Mouse (Mus musculus) hindbrain, postnatal 0 days (tissue): ENCODE data around the gene Zscan18. TPM values are rescaled to one million over a fixed set of nuclear protein-coding genes. Genes with fewer than 3 reads are reported as not detected.

Experiments
- ATAC-seq: fragments of 200-750 bp; cut with Nextera tagmentation; 2 replicates; pipeline ENCODE4 v1.8.0; 2017; ENCODE audit warnings: mild to moderate bottlenecking, moderate TSS enrichment, moderate library complexity
- DNase-seq: peaks from one replicate; pipeline ENCODE4 v3.0.0-alpha.2; 2015; ENCODE audit warnings: low spot score
- H3K27ac ChIP-seq: fragments of 300-500 bp; sonication (generic); 2 replicates; pipeline ENCODE4 v1.5.1; 2014; ENCODE audit warnings: mild to moderate bottlenecking
- H3K27me3 ChIP-seq: fragments of 300-500 bp; sonication (generic); 2 replicates; pipeline ENCODE4 v1.6.1; 2014; ENCODE audit warnings: low read length, mixed read lengths; ENCODE audit not compliant: insufficient read depth
- H3K36me3 ChIP-seq: fragments of 300-500 bp; sonication (generic); 2 replicates; pipeline ENCODE4 v1.6.1; 2014; ENCODE audit warnings: low read length, mixed read lengths; ENCODE audit not compliant: insufficient read depth
- H3K4me1 ChIP-seq: fragments of 300-500 bp; sonication (generic); 2 replicates; pipeline ENCODE4 v1.6.1; 2014; ENCODE audit warnings: antibody characterized with exemption, low read length, mixed read lengths; ENCODE audit not compliant: insufficient read depth
- H3K4me2 ChIP-seq: fragments of 300-500 bp; sonication (generic); 2 replicates; pipeline ENCODE4 v1.6.1; 2014; ENCODE audit warnings: low read depth, mild to moderate bottlenecking, low read length, moderate library complexity, mixed read lengths
- H3K4me3 ChIP-seq: fragments of 300-500 bp; sonication (generic); 2 replicates; pipeline ENCODE4 v1.5.1; 2014; ENCODE audit warnings: low read length
- H3K9ac ChIP-seq: fragments of 300-500 bp; sonication (generic); replicated peaks from 2 replicates; pipeline ENCODE4 v1.6.1; 2014; ENCODE audit warnings: mild to moderate bottlenecking, low read length, moderate library complexity, mixed read lengths
- H3K9me3 ChIP-seq: fragments of 300-500 bp; sonication (generic); 2 replicates; pipeline ENCODE4 v1.6.1; 2016; ENCODE audit warnings: low read length, mixed read lengths
- CTCF ChIP-seq: IDR thresholded peaks from 2 replicates; pipeline ENCODE4 v1.5.1; 2016; ENCODE audit warnings: antibody characterized with exemption, control low read depth, low read depth
- WGBS: fragments of 180-500 bp; shearing (Covaris S2); extraction: QIAGEN DNeasy Blood & Tissue Kit; methylation state at CpG from one replicate; pipeline ENCODE4 v1.1.7; 2014; 5-methylcytosine and 5-hydroxymethylcytosine counted together
- polyA plus RNA-seq: library from polyadenylated mRNA; unstranded; fragments of >200 nt; fragmentation: Nextera tagmentation; extraction: Ambion mirVana; gene quantifications from 2 replicates; pipeline ENCODE4 v1.2.1, GENCODE M21; 2015
- total RNA-seq: library from RNA; depleted of rRNA; stranded (reverse); fragments of >200 nt; gene quantifications from 2 replicates; pipeline ENCODE4 v1.2.3, GENCODE M21; 2014; rRNA removed

Zscan18 gene
- total RNA-seq (17.3 and 18.1 TPM in 2 replicates), polyA plus RNA-seq (19.6 and 20.0 TPM in 2 replicates)

DNA sequence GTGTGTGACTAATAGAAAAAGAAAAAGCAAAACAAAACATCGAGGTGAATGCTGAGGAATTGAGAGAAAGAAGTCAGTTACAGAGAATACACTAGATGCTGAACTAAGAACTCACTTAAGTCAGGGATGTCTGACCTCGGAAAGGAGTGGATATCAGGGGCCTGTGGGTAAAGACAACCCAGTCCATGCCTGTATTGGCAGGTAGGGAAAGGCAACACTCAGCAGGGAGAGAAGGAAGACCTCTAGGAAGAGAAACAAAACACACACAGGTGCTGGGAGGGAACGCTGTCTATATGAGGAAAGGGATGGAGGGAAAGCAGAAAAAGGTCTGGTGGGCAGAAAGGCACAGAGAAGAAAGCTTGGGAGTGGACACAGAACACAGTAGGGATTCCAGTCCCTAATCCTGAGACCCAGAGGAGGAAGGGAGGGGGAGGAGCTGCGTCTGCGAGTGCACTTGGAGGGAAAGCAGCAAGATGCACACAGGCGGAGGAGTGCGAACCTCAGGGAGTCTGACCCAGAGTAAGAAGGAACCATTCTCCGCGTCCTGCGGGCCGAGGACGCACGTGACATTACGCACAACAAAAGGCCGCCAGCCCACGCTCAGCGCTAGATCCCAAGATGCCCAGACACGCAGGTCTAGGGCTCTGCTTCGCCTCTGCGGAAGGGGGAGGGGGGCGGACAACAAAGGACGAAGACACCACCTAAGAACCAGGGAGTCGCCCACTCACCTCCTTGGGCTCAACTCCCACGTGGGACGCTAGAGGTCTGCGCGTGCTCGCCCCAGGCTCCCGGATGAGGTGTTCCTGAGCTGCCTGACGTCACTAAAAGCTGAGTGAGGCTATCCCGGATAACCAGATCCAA lies at the start of gene Zscan18:
Zscan18 (minus strand) TSS at position 770 of the 861 bp plus-strand sequence.
- peak within 1 kb of the TSS; percentile 91 for H3K27ac ChIP-seq
- peak within 1 kb of the TSS; percentile 75 for H3K9ac ChIP-seq
- WGBS: 4% methylated on average over 30 of the region's 31 CpGs

DNA sequence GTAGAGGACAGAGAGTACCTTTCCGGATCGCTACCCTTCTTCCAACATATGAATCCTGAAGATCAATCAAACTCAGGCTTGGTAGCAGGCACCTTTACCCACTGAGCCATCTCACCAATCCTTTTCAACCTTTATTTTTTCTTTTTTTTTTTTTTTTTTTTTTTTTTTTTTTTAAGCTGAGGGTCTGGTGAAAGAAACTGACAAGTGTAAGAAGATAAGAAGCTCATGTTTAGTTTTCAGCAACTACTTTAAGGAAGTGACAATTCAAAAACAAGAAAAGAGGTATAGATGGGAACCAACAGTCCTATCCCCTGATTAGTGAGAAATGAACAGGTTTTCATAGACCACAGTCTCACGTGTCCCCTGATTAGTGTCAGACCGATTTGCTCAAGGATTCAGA lies 32.3 kb upstream of the Zscan18 start:
- no peaks in the 10 kb centered on the region for H3K27me3 ChIP-seq
- WGBS: over 99% methylated on average over 4 of the region's 4 CpGs
- H3K9me3 ChIP-seq: peaks cover 35% of the 10 kb centered on the region
- peak overlapping the region; percentile 68 for H3K4me2 ChIP-seq
- H3K36me3 ChIP-seq: peaks cover 22% of the 10 kb centered on the region
- H3K4me1 ChIP-seq: no peaks in the 10 kb centered on the region
- no peak for TF ChIP-seq CTCF
- H3K27ac ChIP-seq: no peak overlapping the region
- DNase-seq (no peak), ATAC-seq (no peak)
- peak overlapping the region; percentile 63 for H3K4me3 ChIP-seq
- H3K9ac ChIP-seq: no peak overlapping the region

More for the DNA sequence above, at the start of gene Zscan18:
- no peaks in the 10 kb centered on the region for H3K27me3 ChIP-seq
- peaks cover 8% of the 10 kb centered on the region; the same call in 1 of the 2 replicates for H3K36me3 ChIP-seq
- H3K9me3 ChIP-seq: no peaks in the 10 kb centered on the region
- peak; percentile 99 for ATAC-seq
- peak within 1 kb of the TSS; percentile 90 for H3K4me2 ChIP-seq
- DNase-seq: peak; percentile 94
- H3K4me3 ChIP-seq: peak within 1 kb of the TSS; percentile 51
- H3K4me1 ChIP-seq: peaks cover 4% of the 10 kb centered on the region; the same call in 1 of the 2 replicates
- no peak for TF ChIP-seq CTCF

DNA sequence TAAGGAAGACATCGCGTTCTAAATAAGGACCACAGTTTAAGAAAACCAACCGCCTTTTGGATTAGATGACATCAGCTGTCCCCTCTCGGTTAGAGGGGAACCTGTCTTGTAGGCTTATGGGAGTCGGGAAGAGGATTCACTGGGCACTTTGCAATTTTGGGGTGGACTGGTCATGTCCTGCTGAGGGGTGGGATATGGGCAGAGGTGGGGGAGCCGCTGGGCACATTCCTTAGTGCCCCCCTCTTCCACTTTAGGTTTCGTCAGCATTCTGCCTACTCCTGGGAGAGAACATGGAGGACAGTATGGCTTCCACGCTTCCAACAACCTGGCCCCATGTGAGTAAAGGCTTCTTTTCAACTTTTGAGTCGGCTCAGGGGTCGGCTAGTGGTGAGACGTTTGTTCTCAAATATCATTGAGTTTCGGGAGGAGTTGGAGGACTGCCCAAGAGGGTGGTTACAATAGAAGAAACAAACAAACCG lies 31.8 kb upstream of the Zscan18 start:
- peaks cover 20% of the 10 kb centered on the region for H3K36me3 ChIP-seq
- H3K4me3 ChIP-seq: peak overlapping the region; percentile 63
- 34% methylated on average over 13 of the region's 13 CpGs for WGBS
- H3K27me3 ChIP-seq: no peaks in the 10 kb centered on the region
- peak overlapping the region; percentile 74 for H3K27ac ChIP-seq
- H3K4me1 ChIP-seq: no peaks in the 10 kb centered on the region
- H3K9ac ChIP-seq: peak overlapping the region; percentile 67
- H3K9me3 ChIP-seq: peaks cover 31% of the 10 kb centered on the region
- no peak for TF ChIP-seq CTCF
- H3K4me2 ChIP-seq: peak overlapping the region; percentile 68
- DNase-seq: peak; percentile 17
- ATAC-seq: peak; percentile 63

DNA sequence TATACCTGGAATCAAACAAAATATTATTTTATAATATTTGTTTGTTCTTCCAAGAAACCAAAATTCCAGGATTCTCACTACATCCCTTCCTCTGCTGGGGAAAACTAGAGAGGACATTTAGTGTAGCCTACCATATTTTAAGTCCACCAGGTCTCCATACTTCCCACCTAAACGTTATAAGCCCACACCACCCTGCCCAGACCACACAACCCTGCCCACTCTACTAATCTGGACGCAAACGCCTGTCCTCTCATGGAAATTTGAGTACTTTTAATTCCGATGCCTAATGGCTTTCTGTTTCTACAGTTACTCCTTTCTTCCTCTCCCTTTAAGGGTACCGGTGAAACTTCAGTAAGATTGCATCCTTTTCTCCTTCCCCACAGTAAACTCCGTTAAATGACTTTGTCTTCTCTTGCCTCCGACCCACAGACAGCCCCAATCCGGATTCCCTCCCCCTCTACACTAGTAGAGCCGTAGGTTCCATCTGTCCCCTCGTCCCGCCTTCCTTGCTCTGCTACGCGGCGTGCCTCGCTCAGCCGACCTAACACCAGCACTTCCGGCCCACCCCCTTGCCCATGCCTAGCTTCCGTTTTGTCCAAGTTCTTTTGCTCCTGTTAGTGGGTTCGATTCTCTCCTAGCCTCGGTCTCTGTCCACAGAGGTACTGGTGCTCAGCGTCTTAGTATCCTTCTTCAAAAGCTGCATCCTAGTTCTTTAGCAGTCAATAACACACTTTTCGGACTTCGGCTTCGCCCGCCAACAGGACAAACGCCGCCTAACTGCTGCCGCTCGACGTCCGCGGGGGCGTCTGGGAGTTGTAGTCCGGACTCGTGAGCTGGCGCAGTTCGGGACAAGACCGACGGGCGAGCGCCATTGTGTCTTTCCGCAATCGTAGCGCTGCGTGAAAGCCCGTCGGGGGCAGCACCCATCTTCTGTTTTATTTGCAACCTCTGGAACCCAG lies 31.0 kb upstream of the Zscan18 start, which contains the start of gene Zfp110:
Zfp110 (plus strand) TSS at position 600 of the 959 bp plus-strand sequence.
- no peaks in the 10 kb centered on the region for H3K4me1 ChIP-seq
- H3K36me3 ChIP-seq: peaks cover 14% of the 10 kb centered on the region; the same call in 1 of the 2 replicates
- peak within 1 kb of the TSS; percentile 74 for H3K27ac ChIP-seq
- H3K9me3 ChIP-seq: peaks cover 27% of the 10 kb centered on the region
- H3K4me3 ChIP-seq: peak within 1 kb of the TSS; percentile 63
- 4% methylated on average over 47 of the region's 47 CpGs for WGBS
- TF ChIP-seq CTCF: no peak; the same call in none of the 2 replicates
- H3K4me2 ChIP-seq: peak within 1 kb of the TSS; percentile 68
- peak; percentile 98 for ATAC-seq
- DNase-seq: peak; percentile 90
- H3K27me3 ChIP-seq: no peaks in the 10 kb centered on the region
- peak within 1 kb of the TSS; percentile 67 for H3K9ac ChIP-seq

DNA sequence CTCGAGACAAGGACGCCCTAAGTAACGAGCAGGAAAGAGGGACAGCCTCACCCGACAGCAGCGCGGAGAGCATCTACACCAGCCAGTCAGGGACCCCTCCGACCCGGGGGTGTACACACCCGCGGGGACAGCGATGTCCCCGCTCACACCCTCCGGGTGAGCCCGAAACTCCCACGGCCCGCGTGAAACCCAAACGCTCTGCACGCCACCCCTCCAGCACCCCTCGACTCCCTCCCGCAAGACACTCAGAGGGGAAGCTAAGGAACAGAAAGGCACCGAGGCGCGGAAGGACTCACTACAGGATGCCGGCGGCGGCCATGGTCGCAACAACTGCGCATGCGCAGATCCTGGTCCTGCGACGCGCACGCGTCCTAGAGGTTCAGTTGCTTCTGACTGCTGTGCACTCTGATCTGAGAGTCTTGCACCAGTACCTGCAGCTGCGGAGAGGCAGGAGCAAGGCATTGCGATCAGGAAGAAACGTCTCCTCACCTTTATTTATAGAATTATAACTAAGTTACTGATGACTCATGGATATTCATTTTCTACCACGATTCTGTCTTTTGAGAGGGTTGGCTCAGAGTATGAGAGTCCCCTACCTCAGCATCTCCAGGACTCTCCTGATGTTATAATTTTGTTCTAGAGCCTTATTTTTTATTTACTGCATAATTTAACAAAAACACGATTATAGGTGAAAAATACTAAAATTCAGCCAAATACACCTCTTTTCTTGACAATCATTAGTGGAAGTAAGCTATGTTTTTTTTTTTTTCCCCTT lies 15.3 kb upstream of the Zscan18 start, which contains the start of gene Zfp329:
Zfp329 (minus strand) TSS at position 338 of the 775 bp plus-strand sequence.
- Histone ChIP-seq H3K9me3 (peaks cover 14% of the 10 kb centered on the region), H3K36me3 (no peaks in the 10 kb centered on the region), H3K27me3 (no peaks in the 10 kb centered on the region), H3K4me3 (peak within 1 kb of the TSS; percentile 95), H3K4me1 (no peaks in the 10 kb centered on the region), H3K4me2 (peak within 1 kb of the TSS; percentile 67), H3K9ac (peak within 1 kb of the TSS; percentile 96), H3K27ac (peak within 1 kb of the TSS; percentile 91)
- ATAC-seq (peak; percentile 97), DNase-seq (peak; percentile 96)
- WGBS: 1% methylated on average over 40 of the region's 40 CpGs
- TF ChIP-seq CTCF: no peak
